Mouse (Mus musculus) forebrain, postnatal 0 days (tissue): ENCODE measurements around the gene Itpr1. TPM values are rescaled to one million over a fixed set of nuclear protein-coding genes. Genes with fewer than 3 reads are reported as not detected.

ENCODE experiments used
- ATAC-seq: fragments of 200-750 bp; cut with Nextera tagmentation; 2 replicates; pipeline ENCODE4 v1.8.0; 2017; ENCODE audit warnings: mild to moderate bottlenecking, moderate library complexity
- DNase-seq: peaks from one replicate; pipeline ENCODE4 v3.0.0-alpha.2; 2015
- H3K27ac ChIP-seq: fragments of 300-500 bp; sonication (generic); 2 replicates; pipeline ENCODE4 v1.5.1; 2014; ENCODE audit warnings: low read depth, mild to moderate bottlenecking, antibody characterized with exemption, low read length, moderate library complexity, mixed read lengths
- H3K27me3 ChIP-seq: fragments of 300-500 bp; sonication (generic); 2 replicates; pipeline ENCODE4 v1.6.1; 2014; ENCODE audit warnings: mild to moderate bottlenecking, low read length, mixed read lengths; ENCODE audit not compliant: insufficient read depth
- H3K36me3 ChIP-seq: fragments of 300-500 bp; sonication (generic); 2 replicates; pipeline ENCODE4 v1.6.1; 2014; ENCODE audit warnings: mild to moderate bottlenecking, moderate library complexity; ENCODE audit not compliant: insufficient read depth
- H3K4me1 ChIP-seq: fragments of 300-500 bp; sonication (generic); 2 replicates; pipeline ENCODE4 v1.6.1; 2014; ENCODE audit warnings: antibody characterized with exemption; ENCODE audit not compliant: insufficient read depth
- H3K4me2 ChIP-seq: fragments of 300-500 bp; sonication (generic); 2 replicates; pipeline ENCODE4 v1.6.1; 2014; ENCODE audit warnings: low read depth, mild to moderate bottlenecking, moderate library complexity
- H3K4me3 ChIP-seq: fragments of 300-500 bp; sonication (generic); 2 replicates; pipeline ENCODE4 v1.5.1; 2014; ENCODE audit warnings: low read depth, low read length, mixed read lengths
- H3K9ac ChIP-seq: fragments of 300-500 bp; sonication (generic); 2 replicates; pipeline ENCODE4 v1.6.1; 2014; ENCODE audit warnings: mild to moderate bottlenecking
- H3K9me3 ChIP-seq: fragments of 300-500 bp; sonication (generic); 2 replicates; pipeline ENCODE4 v1.6.1; 2016; ENCODE audit warnings: low read length
- CTCF ChIP-seq: sonication (generic); IDR thresholded peaks from 2 replicates; pipeline ENCODE4 v1.5.1; 2016; ENCODE audit warnings: antibody characterized with exemption, control low read depth, low read depth
- WGBS: fragments of 180-500 bp; shearing (Covaris S2); extraction: QIAGEN DNeasy Blood & Tissue Kit; methylation state at CpG from one replicate; pipeline ENCODE4 v1.1.7; 2014; 5-methylcytosine and 5-hydroxymethylcytosine counted together
- polyA plus RNA-seq: library from polyadenylated mRNA; unstranded; fragments of >200 nt; fragmentation: Nextera tagmentation; extraction: Ambion mirVana; gene quantifications from 2 replicates; pipeline ENCODE4 v1.2.1, GENCODE M21; 2015
- total RNA-seq: library from RNA; depleted of rRNA; stranded (reverse); fragments of >200 nt; gene quantifications from 2 replicates; pipeline ENCODE4 v1.2.3, GENCODE M21; 2014; rRNA removed

The Itpr1 gene
- total RNA-seq (39.6 and 46.7 TPM in 2 replicates), polyA plus RNA-seq (4.0 and 5.5 TPM in 2 replicates)

DNA sequence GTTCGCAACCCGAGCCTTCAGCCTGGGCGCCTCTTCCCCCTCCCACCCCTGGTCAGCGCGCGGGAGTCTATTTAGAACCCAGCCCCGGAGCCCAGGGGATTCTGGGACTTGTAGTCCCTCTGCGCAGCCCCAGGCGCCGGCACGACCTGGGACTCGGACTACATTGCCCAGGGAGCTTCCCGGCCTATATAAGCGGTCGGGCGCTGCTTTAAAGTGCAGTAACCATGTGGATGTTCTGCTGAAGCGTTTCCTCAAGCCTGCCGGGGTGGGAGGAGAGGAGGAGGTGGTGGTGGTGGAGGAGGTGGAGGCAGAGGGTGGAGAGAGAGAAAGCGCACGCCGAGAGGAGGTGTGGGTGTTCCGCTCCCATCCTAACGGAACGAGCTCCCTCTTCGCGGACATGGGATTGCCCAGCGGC is at the start of gene Itpr1:
Gene Itpr1, plus strand, starts transcription at position 216 of the 415 bp plus-strand sequence.
- Histone ChIP-seq H3K27me3 (no peaks in the 10 kb centered on the region), H3K27ac (0 out of 2 replicates have a peak within 1 kb of the TSS, but pooled peaks have one; percentile 9), H3K4me1 (peaks cover 6% of the 10 kb centered on the region; the same call in 1 of the 2 replicates), H3K9me3 (no peaks in the 10 kb centered on the region), H3K36me3 (no peaks in the 10 kb centered on the region; the same call in 1 of the 2 replicates), H3K4me3 (peak within 1 kb of the TSS; percentile 78), H3K4me2 (peak within 1 kb of the TSS; percentile 96), H3K9ac (peak within 1 kb of the TSS; percentile 57)
- no peak for TF ChIP-seq CTCF
- WGBS = under 1% methylated on average over 27 of the region's 27 CpGs
- DNase-seq = peak; percentile 96
- peak; percentile 99 for ATAC-seq

DNA sequence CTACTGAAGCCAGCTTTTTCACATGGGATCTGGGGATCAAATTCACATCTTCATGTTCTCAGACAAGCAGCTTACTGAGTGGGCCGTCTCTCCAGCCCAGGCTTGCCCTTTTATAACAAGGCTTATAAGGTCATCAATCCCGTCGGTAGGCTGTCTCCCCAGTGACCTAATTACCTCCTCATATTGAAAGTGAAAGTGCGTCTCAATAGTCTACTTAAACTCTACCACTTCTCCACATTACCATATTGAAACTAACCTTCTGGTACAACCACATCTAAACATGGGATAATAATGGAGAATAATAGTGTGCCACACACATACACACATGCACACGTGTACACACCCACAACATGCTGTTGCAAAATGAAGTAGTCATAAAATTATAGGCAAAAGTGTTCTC is 48.0 kb upstream of the Itpr1 start:
- 71% methylated on average over 5 of the region's 5 CpGs for WGBS
- Histone ChIP-seq H3K27ac (no peak overlapping the region), H3K4me3 (no peak overlapping the region), H3K9ac (no peak overlapping the region), H3K9me3 (no peaks in the 10 kb centered on the region), H3K4me1 (no peaks in the 10 kb centered on the region), H3K27me3 (no peaks in the 10 kb centered on the region), H3K4me2 (no peak overlapping the region), H3K36me3 (no peaks in the 10 kb centered on the region)
- ATAC-seq (no peak), DNase-seq (no peak)
- no peak for TF ChIP-seq CTCF

DNA sequence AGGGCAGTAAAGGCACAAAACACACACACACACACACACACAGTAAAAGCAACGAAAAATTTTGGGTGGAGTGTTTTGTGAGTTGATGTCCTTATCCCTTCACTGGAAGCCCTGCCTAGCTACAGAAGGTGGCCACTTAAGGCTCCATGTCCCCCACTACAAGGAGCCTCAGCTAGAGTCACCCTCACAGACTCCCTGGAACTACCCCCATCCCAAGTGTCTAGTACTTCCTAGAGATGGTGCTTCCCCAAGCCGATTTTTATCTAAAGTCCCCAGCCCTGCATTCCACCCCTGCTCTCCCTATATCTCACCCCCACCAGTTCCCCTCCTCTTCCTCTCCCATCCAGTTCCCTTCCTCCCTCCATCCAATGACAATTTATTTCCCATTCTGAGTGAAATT is 47.3 kb upstream of the Itpr1 start:
- no peak for ATAC-seq
- H3K9me3 ChIP-seq = no peaks in the 10 kb centered on the region
- H3K4me2 ChIP-seq = no peak overlapping the region
- WGBS = 92% methylated on average over 2 of the region's 2 CpGs
- TF ChIP-seq CTCF = no peak
- no peak overlapping the region for H3K4me3 ChIP-seq
- H3K27me3 ChIP-seq = no peaks in the 10 kb centered on the region
- no peak overlapping the region for H3K9ac ChIP-seq
- no peak overlapping the region for H3K27ac ChIP-seq
- no peaks in the 10 kb centered on the region for H3K36me3 ChIP-seq
- DNase-seq = no peak
- H3K4me1 ChIP-seq = no peaks in the 10 kb centered on the region

DNA sequence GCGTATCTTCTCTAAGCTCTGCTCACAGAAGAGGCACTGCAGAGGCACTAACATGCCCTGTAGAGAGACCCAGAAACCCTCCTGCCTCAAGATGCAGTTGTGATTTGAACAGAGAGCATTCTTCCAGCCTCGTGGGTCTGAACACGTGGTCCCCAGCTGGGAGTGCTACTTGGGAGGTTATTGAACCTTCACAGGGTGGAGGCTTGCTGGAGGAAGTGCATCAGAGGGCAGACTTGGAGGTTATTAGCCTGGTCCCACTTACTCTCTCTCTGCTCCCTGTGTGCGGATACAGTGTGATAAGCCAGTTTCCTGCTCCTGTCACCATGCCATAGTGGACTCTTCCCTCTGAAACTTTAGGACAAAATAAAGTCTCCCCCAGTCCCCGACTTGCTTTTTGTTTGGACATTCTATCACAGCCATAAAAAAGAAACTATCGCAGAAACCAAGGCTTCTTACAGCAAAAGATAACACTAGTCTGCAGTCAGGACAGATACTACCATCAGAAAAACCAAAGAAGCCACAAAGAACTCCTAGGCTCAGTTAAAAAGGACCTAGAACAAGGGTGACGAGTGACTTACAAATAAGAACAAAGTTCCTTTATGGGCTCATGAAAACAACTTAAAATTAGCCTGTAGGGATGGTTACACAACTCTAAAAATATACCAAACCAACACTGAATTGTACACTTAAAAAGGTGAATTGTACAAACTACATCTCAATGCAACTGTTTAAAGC is 44.8 kb upstream of the Itpr1 start:
- H3K27ac ChIP-seq = no peak overlapping the region
- H3K4me1 ChIP-seq = no peaks in the 10 kb centered on the region
- H3K27me3 ChIP-seq = no peaks in the 10 kb centered on the region
- no peak overlapping the region for H3K4me2 ChIP-seq
- no peak overlapping the region for H3K9ac ChIP-seq
- H3K36me3 ChIP-seq = peaks cover 15% of the 10 kb centered on the region
- no peak for DNase-seq
- H3K9me3 ChIP-seq = no peaks in the 10 kb centered on the region
- no peak for TF ChIP-seq CTCF
- WGBS = 81% methylated on average over 7 of the region's 7 CpGs
- H3K4me3 ChIP-seq = no peak overlapping the region
- ATAC-seq = no peak

DNA sequence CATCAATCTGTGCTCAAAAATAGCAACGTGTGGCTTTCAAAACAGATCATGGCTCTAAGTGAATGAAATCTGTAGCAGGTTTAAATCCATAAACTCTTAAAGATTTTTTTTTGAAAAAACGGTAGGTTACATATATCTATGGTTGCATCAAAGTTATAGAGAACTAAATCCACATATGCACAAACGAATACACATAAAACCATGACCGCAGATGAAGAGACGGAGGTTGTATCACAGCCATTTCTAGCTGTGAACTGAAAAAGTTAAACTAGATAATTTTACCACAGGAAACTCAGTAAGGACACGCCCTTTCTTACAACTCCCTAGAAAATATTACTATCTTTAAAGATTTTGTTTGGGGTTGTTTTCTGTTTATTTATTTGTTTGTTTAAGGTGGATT is 44.2 kb upstream of the Itpr1 start:
- ATAC-seq (no peak), DNase-seq (no peak)
- no peaks in the 10 kb centered on the region for H3K27me3 ChIP-seq
- TF ChIP-seq CTCF = no peak
- H3K27ac ChIP-seq = no peak overlapping the region
- no peak overlapping the region for H3K4me3 ChIP-seq
- H3K9ac ChIP-seq = no peak overlapping the region
- H3K9me3 ChIP-seq = no peaks in the 10 kb centered on the region
- H3K4me2 ChIP-seq = no peak overlapping the region
- 91% methylated on average over 6 of the region's 6 CpGs for WGBS
- H3K36me3 ChIP-seq = peaks cover 16% of the 10 kb centered on the region
- H3K4me1 ChIP-seq = no peaks in the 10 kb centered on the region

DNA sequence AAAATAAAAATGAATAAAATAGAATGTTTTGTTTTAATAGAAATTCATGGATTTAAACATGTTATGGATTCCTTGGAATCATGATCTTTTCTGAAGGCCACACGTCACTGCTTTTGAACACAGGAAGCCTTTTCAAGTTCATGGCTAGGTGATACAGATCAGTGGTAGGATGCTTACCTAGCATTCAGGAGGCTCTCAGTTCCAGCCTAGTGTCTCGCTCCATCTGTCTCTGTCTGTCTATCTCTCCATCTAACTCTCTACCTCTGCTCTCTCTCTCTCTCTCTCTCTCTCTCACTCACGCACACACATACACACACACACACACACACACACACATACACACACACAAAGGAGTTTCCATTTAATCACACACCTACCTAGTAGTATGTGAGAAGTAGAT is 43.4 kb upstream of the Itpr1 start:
- WGBS = 97% methylated on average over 3 of the region's 3 CpGs
- no peak for ATAC-seq
- H3K27me3 ChIP-seq = no peaks in the 10 kb centered on the region
- H3K4me1 ChIP-seq = no peaks in the 10 kb centered on the region
- H3K36me3 ChIP-seq = peaks cover 20% of the 10 kb centered on the region
- H3K27ac ChIP-seq = no peak overlapping the region
- H3K9ac ChIP-seq = no peak overlapping the region
- no peak overlapping the region for H3K4me3 ChIP-seq
- H3K9me3 ChIP-seq = no peaks in the 10 kb centered on the region
- no peak for DNase-seq
- no peak for TF ChIP-seq CTCF
- no peak overlapping the region for H3K4me2 ChIP-seq

DNA sequence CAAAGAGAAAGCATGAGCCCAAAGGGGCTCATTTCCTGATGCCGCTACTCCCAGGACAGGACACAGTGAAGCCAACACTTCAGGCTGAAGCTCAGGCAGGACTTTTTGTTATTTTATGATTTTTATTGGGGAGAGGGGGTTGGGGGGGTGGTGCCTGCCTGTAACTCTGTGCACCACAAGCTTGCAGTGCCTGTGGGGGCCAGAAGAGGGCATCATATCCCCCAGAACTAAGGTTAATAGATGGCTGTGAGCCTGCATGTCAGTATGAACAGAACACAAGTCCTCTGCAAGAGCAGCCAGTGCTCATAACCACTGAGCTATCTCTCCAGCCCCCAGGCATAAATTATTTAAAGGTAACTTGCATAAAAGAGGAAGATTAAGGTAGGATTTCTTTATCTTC is 40.7 kb upstream of the Itpr1 start:
- Histone ChIP-seq H3K36me3 (peaks cover 21% of the 10 kb centered on the region), H3K9me3 (no peaks in the 10 kb centered on the region), H3K9ac (no peak overlapping the region), H3K4me2 (no peak overlapping the region), H3K4me1 (no peaks in the 10 kb centered on the region), H3K27me3 (no peaks in the 10 kb centered on the region), H3K4me3 (no peak overlapping the region), H3K27ac (no peak overlapping the region)
- no peak for ATAC-seq
- 92% methylated on average over 1 of the region's 1 CpGs for whole genome bisulfite sequencing
- no peak for DNase-seq
- no peak for TF ChIP-seq CTCF
